Mouse (Mus musculus) intestine, embryonic 14.5 days (tissue): ENCODE measurements at regions not wholly inside any gene's neighbourhood (a gene's known extent, or its start where the extent isn't known, plus 50 kb on each side); places are given as distances from the start of the nearest gene placed in this dataset.
A peak's percentile ranks its signal among the peaks of the same experiment; 100 is the strongest.
"Not testable (repeated sequence)": the region's sequence is repeated elsewhere in the genome, so short reads cannot be mapped to it uniquely, and the experiment has no call there.

Experiments
- ATAC-seq: fragments of 200-750 bp; cut with Nextera tagmentation; replicated peaks from 2 replicates; pipeline ENCODE4 v1.8.0; 2017; ENCODE audit warnings: low read depth, moderate number of reproducible peaks, moderate TSS enrichment, moderate library complexity; ENCODE audit not compliant: low FRiP score, low TSS enrichment
- DNase-seq: peaks from one replicate; pipeline ENCODE4 v3.0.0-alpha.2; 2018; ENCODE audit warnings: low spot score
- H3K27ac ChIP-seq: fragments of 300-500 bp; sonication (generic); 2 replicates; pipeline ENCODE4 v1.5.1; 2014; ENCODE audit warnings: low read depth, mild to moderate bottlenecking, control low read depth
- H3K27me3 ChIP-seq: fragments of 300-500 bp; sonication (generic); replicated peaks from 2 replicates; pipeline ENCODE4 v1.6.1; 2014; ENCODE audit warnings: low read length, control low read depth; ENCODE audit not compliant: control insufficient read depth, insufficient read depth
- H3K36me3 ChIP-seq: fragments of 300-500 bp; sonication (generic); 2 replicates; pipeline ENCODE4 v1.6.1; 2014; ENCODE audit warnings: low read length, control low read depth; ENCODE audit not compliant: control insufficient read depth, insufficient read depth
- H3K4me1 ChIP-seq: fragments of 300-500 bp; sonication (generic); replicated peaks from 2 replicates; pipeline ENCODE4 v1.6.1; 2014; ENCODE audit warnings: low read length, control low read depth, mixed read lengths; ENCODE audit not compliant: control insufficient read depth, insufficient read depth
- H3K4me2 ChIP-seq: fragments of 300-500 bp; sonication (generic); 2 replicates; pipeline ENCODE4 v1.6.1; 2014; ENCODE audit warnings: low read length
- H3K4me3 ChIP-seq: fragments of 300-500 bp; sonication (generic); 2 replicates; pipeline ENCODE4 v1.5.1; 2014; ENCODE audit warnings: low read depth, low read length, control low read depth, mixed read lengths
- H3K9ac ChIP-seq: fragments of 300-500 bp; sonication (generic); 2 replicates; pipeline ENCODE4 v1.6.1; 2014; ENCODE audit warnings: mild to moderate bottlenecking, low read length
- H3K9me3 ChIP-seq: fragments of 300-500 bp; sonication (generic); 2 replicates; pipeline ENCODE4 v1.6.1; 2016; ENCODE audit warnings: low read length, control low read depth; ENCODE audit not compliant: control insufficient read depth
- WGBS: fragments of 180-500 bp; shearing (Covaris S2); extraction: QIAGEN DNeasy Blood & Tissue Kit; methylation state at CpG from one replicate; pipeline ENCODE4 v1.1.7; 2014; 5-methylcytosine and 5-hydroxymethylcytosine counted together

DNA sequence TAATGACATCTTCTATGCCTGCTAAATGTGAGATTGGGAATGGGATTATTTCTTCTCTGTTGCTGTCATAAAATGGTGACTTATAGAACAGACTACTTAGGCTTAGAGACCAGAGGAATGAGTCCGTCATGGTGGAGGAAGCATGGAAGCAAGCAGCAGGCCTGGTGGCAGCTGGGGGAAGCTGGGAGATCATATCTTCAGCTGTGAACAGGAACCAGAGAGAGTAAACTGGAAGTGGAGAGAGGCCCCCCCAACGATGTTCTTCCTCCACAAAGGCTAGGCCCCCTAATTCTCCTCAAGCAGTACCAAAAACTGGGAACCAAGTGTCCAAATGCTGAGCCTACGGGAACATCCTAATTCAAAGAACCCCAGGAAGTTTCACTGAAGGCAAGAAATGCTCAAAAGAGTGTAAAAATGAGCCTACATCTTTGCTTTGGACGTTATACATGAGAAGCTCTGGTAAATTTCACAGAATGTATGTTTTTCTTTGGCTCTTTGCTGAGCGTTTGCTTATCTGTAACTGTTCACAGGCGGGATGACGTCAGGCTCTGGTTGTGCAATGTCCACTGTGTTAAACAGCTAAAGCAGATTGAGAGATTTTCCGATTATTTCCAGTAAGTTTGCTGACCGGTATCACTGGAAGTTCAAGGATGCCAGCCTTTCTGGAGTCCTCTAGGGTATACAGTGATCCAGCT lies 102.7 kb upstream of the Slc38a2 start:
- Histone ChIP-seq H3K4me1 (peaks cover 17% of the 10 kb centered on the region), H3K4me3 (no peak overlapping the region), H3K4me2 (no peak overlapping the region), H3K36me3 (no peaks in the 10 kb centered on the region), H3K27me3 (no peaks in the 10 kb centered on the region), H3K27ac (peak overlapping the region; percentile 71), H3K9me3 (no peaks in the 10 kb centered on the region), H3K9ac (no peak overlapping the region)
- WGBS = 39% methylated on average over 9 of the region's 9 CpGs
- peak; percentile 62 for DNase-seq
- ATAC-seq = no peak

DNA sequence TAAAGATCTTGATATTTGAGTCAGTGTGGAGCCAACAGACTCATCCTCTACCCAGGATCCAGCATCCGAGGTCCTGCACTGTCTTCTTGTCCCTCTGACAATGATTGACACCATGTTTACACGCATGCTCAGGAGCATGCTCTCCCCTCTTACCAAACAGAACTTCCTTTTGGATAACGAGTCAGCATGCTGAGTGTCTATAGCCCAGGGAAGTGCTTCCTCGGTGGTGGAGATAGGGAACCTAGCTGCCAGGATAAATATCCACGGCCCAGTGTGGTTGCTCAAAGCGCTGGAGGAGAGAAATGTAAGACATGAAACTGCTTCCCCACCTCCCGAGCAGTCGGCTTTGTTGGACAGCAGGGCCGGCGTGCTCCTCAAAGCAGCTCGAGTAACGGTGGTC lies 99.7 kb upstream of the Slc38a2 start:
- WGBS = 56% methylated on average over 12 of the region's 12 CpGs
- no peak overlapping the region for H3K4me3 ChIP-seq
- ATAC-seq = no peak

DNA sequence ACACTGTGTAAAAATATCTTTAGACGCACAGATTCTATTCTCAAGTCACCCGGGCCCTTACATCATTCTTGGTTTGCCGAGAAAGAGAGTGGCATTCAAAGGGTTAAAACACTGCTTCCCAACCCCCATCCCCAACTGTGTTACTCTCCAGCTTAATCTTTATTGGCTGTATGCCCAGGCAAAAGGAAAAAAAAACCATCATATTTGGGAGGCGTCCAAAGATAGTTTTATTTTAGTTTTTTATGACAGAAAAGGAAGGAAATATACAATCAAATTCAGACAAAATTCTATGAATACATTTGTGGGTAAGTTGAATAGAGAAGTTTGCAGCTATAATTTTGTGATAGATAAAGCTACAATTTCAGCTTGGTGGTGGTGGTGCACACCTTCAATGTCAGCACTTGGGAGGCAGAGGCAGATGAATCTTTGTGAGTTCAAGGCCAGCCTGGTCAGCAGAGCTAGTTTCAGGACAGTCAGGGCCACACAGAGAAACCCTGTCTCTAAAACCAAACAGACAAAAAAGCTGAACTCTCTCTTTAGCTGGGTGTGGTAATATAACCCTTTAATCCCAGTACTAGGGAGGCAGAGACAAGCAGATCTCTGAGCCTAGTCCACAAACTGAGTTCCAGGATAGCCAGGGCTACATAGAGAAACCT lies 98.2 kb upstream of the Slc38a2 start:
- no peak for ATAC-seq
- Histone ChIP-seq H3K4me1 (peaks cover 12% of the 10 kb centered on the region), H3K4me3 (no peak overlapping the region), H3K4me2 (no peak overlapping the region), H3K9ac (no peak overlapping the region), H3K27ac (peak overlapping the region; percentile 54; the same call in 1 of the 2 replicates), H3K36me3 (no peaks in the 10 kb centered on the region), H3K27me3 (no peaks in the 10 kb centered on the region), H3K9me3 (no peaks in the 10 kb centered on the region)
- 48% methylated on average over 4 of the region's 4 CpGs for WGBS
- DNase-seq = no peak

More for the DNA sequence above, 99.7 kb upstream of the Slc38a2 start:
- no peak overlapping the region for H3K27ac ChIP-seq
- no peaks in the 10 kb centered on the region for H3K9me3 ChIP-seq
- H3K36me3 ChIP-seq = no peaks in the 10 kb centered on the region
- H3K9ac ChIP-seq = no peak overlapping the region
- no peak overlapping the region for H3K4me2 ChIP-seq
- H3K4me1 ChIP-seq = peaks cover 17% of the 10 kb centered on the region
- no peak for DNase-seq
- H3K27me3 ChIP-seq = no peaks in the 10 kb centered on the region

DNA sequence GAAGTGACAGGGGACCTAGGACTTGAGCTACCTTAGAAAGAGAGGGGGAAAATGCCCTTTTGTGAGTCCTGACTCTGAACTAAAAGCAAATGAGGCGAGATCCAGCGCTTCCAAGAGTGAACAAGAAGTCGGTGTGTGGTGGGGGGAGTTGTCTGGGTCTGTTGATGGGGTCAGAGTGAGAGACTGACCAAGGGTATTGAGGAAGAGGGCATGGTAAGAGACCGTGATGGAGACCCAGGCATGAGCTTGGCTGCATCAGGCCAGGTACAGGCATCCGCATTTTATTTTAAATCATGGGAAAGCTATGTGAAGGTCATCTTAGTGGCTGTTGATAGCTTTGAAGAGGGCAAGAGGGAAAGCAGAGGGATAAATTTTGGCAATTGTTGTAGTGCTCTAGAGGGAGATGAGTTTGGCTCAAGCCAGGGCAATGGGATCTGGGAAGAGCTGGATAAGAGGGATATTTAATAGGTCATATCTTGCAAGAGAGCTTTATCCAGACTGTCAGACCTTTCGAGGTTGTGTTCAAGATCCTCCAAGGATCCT lies 94.7 kb upstream of the Slc38a2 start:
- Histone ChIP-seq H3K9me3 (no peaks in the 10 kb centered on the region), H3K9ac (no peak overlapping the region), H3K4me1 (peaks cover 5% of the 10 kb centered on the region), H3K36me3 (no peaks in the 10 kb centered on the region), H3K4me2 (no peak overlapping the region), H3K27me3 (no peaks in the 10 kb centered on the region), H3K4me3 (no peak overlapping the region), H3K27ac (no peak overlapping the region)
- ATAC-seq = no peak
- WGBS = 97% methylated on average over 6 of the region's 6 CpGs
- DNase-seq = no peak

DNA sequence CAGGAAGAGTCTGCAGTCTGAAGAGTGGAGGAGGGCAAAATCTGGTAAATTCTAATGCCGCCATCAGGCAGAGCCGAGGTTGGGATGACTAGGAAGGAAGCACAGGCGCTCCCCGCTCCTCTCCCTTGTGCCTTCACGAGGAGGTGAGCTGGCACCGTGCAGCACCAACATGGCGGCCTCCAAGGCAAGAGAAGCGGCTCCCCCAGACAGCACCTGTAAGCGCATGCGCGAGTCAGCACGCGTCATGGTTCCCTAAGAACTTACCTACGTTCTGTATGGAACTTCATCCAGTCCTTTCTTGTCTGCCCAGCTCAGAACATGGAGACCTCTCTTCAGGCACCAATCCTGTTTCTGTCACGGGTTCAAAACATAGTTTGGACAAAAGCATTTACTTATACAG lies 93.7 kb upstream of the Slc38a2 start:
- H3K4me2 ChIP-seq = no peak overlapping the region
- no peak overlapping the region for H3K4me3 ChIP-seq
- H3K27me3 ChIP-seq = no peaks in the 10 kb centered on the region
- no peak overlapping the region for H3K9ac ChIP-seq
- H3K36me3 ChIP-seq = no peaks in the 10 kb centered on the region
- peaks cover 5% of the 10 kb centered on the region for H3K4me1 ChIP-seq
- no peak overlapping the region for H3K27ac ChIP-seq
- no peaks in the 10 kb centered on the region for H3K9me3 ChIP-seq
- WGBS = 94% methylated on average over 15 of the region's 15 CpGs
- ATAC-seq (no peak), DNase-seq (no peak)

DNA sequence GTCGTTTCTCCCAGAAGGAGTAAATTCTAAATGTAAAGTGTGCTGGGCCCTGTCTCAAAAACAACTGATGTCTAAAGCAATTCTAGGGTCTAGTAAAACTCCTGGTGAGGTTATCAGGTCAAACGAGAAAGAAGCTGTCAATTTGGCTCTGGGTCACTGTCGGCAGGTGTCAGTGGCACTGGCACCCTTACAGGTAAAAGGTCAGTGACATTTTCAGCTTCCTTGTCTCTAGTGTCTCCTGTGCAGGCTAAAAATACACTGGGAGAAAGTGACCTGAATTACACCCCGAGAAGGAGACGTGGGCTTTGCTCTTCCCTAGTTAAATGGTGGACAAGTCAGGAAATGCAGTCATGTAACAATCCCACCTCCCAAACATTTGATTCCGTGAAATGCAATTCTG lies 91.8 kb upstream of the Slc38a2 start:
- H3K27ac ChIP-seq = no peak overlapping the region
- H3K4me2 ChIP-seq = no peak overlapping the region
- H3K4me1 ChIP-seq = no peaks in the 10 kb centered on the region; the same call in 1 of the 2 replicates
- no peak overlapping the region for H3K4me3 ChIP-seq
- ATAC-seq (no peak), DNase-seq (no peak)
- no peaks in the 10 kb centered on the region for H3K9me3 ChIP-seq
- H3K9ac ChIP-seq = no peak overlapping the region
- no peaks in the 10 kb centered on the region for H3K27me3 ChIP-seq
- WGBS = 80% methylated on average over 6 of the region's 6 CpGs
- H3K36me3 ChIP-seq = no peaks in the 10 kb centered on the region

DNA sequence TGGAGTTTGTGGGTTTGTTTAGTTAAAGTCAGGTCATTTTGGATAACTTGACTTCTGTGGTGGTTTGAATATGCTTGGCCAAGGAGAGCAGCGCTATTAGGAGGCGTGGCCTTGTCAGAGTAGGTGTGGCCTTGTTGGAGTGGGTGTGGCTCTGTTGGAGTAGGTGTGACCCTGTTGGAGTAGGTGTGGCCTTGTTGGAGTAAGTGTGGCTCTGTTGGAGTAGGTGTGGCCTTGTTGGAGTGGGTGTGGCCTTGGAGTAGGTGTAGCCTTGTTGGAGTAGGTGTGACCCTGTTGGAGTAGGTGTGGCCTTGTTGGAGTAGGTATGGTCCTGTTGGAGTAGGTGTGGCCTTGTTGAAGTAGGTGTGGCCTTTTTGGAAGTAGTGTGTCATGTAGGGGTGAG lies 88.4 kb upstream of the Slc38a2 start:
- not testable (repeated sequence) for H3K4me3 ChIP-seq, H3K9ac ChIP-seq, ATAC-seq, H3K27me3 ChIP-seq, H3K9me3 ChIP-seq, H3K36me3 ChIP-seq, H3K4me2 ChIP-seq, H3K27ac ChIP-seq, DNase-seq, H3K4me1 ChIP-seq
- WGBS = 97% methylated on average over 2 of the region's 2 CpGs

DNA sequence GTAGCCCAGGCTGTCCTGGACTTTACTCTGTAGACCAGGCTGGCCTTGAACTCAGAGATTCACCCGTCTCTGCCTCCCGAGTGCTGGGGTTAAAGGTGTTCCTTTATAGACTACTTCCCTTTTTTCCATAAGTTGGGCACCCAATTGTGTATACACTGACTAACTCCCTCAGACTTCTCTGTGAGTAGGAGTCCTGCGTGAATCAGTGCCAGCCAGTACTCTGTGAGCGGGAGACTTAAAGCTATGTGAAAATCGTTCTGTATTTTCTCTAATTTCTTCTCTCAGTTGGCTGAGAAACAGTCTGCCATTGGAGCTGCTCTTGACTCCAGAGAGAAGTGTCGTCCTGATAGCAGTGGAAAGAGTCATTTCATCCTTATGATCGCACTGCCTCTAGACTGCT lies 85.0 kb upstream of the Slc38a2 start:
- Histone ChIP-seq H3K9ac (no peak overlapping the region), H3K4me3 (no peak overlapping the region), H3K27me3 (no peaks in the 10 kb centered on the region), H3K36me3 (no peaks in the 10 kb centered on the region), H3K4me1 (no peaks in the 10 kb centered on the region), H3K4me2 (no peak overlapping the region), H3K9me3 (no peaks in the 10 kb centered on the region), H3K27ac (no peak overlapping the region)
- ATAC-seq (no peak), DNase-seq (no peak)
- WGBS = 87% methylated on average over 7 of the region's 7 CpGs

DNA sequence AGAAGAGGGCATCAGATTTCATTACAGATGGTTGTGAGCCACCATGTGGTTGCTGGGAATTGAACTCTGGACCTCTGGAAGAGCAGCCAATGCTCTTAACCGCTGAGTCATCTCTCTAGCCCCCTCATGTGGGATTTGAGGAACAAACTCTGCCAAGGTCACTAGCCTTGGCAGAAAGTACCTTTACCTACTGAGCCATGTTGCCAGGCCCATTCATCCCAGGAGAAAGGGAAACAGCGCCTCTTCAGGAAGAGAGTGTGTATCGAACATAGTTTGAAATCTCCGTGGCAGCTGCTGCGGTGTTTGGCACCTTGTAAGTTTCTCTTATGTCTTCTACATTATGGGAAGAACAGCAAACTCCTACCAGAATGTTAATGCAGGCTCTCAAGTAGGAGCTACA lies 82.0 kb upstream of the Slc38a2 start:
- Histone ChIP-seq H3K4me3 (no peak overlapping the region), H3K36me3 (no peaks in the 10 kb centered on the region), H3K27ac (no peak overlapping the region), H3K4me2 (no peak overlapping the region), H3K4me1 (no peaks in the 10 kb centered on the region), H3K9ac (no peak overlapping the region), H3K27me3 (no peaks in the 10 kb centered on the region), H3K9me3 (no peaks in the 10 kb centered on the region)
- no peak for DNase-seq
- WGBS = 80% methylated on average over 5 of the region's 5 CpGs
- no peak for ATAC-seq
